In the genomic region with DNA sequence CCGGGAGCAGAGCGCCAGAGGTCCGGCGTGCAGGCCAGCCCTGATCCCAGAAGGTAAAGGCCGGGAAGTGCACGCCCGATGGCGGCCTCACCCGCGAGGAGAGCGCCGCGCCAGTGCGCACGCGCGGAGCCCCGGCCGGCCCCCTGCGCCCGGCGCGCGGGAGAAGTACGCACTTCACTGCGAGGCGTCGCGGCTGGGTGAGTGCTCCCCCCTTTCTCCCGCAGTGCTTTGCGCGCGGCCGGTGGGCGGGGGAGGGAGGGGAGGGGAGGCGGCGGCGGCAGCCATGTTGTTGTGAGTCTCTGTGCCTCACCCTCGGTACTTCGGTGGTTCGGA, we compare ENCODE assay signal across 8 mouse cellular contexts. TPM values are rescaled to one million over a fixed set of nuclear protein-coding genes. Genes with fewer than 3 reads are reported as not detected.
A peak's percentile ranks its signal among the peaks of the same experiment; 100 is the strongest.
DNase-seq lines count a peak whose midpoint lies in the region; ATAC-seq and TF ChIP-seq lines count a peak whose summit lies in the region.

A gene (plus strand): TSS at position 161 of the 333 bp plus-strand sequence.

- peak within 1 kb of the TSS; percentile 99 for H3K9ac ChIP-seq in ES-Bruce4 (ENCODE audit: low read depth, poor library complexity, severe bottlenecking)
- peak within 1 kb of the TSS; percentile 98 for H3K9ac ChIP-seq in forebrain, embryonic 14.5 days (ENCODE audit: low read length)
- H3K9ac ChIP-seq in neural tube, embryonic 15.5 days (replicated peaks): peak within 1 kb of the TSS; percentile 98

- peak within 1 kb of the TSS; percentile 100 for H3K4me3 ChIP-seq in ES-Bruce4 (ENCODE audit: low read depth, low read length)
- H3K4me3 ChIP-seq in forebrain, embryonic 14.5 days (ENCODE audit: low read depth, low read length): peak within 1 kb of the TSS; percentile 91
- H3K4me3 ChIP-seq in neural tube, embryonic 15.5 days (replicated peaks): peak within 1 kb of the TSS; percentile 88

- peaks cover 2% of the 10 kb centered on the region for H3K4me1 ChIP-seq in ES-Bruce4 (ENCODE audit: control insufficient read depth, insufficient read depth, low read length)
- H3K4me1 ChIP-seq in forebrain, embryonic 14.5 days (ENCODE audit: control insufficient read depth, insufficient read depth, low read length): peaks cover 25% of the 10 kb centered on the region
- H3K4me1 ChIP-seq in neural tube, embryonic 15.5 days: peaks cover 26% of the 10 kb centered on the region

- WGBS in forebrain, embryonic 14.5 days: 0% methylated on average over 21 of the region's 41 CpGs
- WGBS in neural tube, embryonic 15.5 days: under 1% methylated on average over 33 of the region's 41 CpGs

- intact Hi-C loops in heart, postnatal 14 days (cut with DNase I): loop anchor here (5.0 kb wide), 1 partner anchor 37 kb away; no protein-coding TSS in a partner anchor

- no peaks in the 10 kb centered on the region for H3K9me3 ChIP-seq in ES-Bruce4 (replicated peaks; ENCODE audit: control insufficient read depth, insufficient read depth, low read length, poor library complexity, severe bottlenecking)
- H3K9me3 ChIP-seq in forebrain, embryonic 14.5 days (replicated peaks; ENCODE audit: control insufficient read depth, low read length): no peaks in the 10 kb centered on the region
- H3K9me3 ChIP-seq in neural tube, embryonic 15.5 days (replicated peaks): no peaks in the 10 kb centered on the region

- TF ChIP-seq CTCF in ES-Bruce4 (IDR thresholded peaks at IDR 0.05; ENCODE audit: low read depth, low read length): no peak

- H3K27me3 ChIP-seq in ES-Bruce4 (ENCODE audit: control insufficient read depth, insufficient read depth, low read length, poor library complexity, severe bottlenecking): no peaks in the 10 kb centered on the region
- H3K27me3 ChIP-seq in forebrain, embryonic 14.5 days (replicated peaks; ENCODE audit: control insufficient read depth, insufficient read depth, low read length): no peaks in the 10 kb centered on the region
- no peaks in the 10 kb centered on the region for H3K27me3 ChIP-seq in neural tube, embryonic 15.5 days (replicated peaks)

- peak within 1 kb of the TSS; percentile 67 for H3K4me2 ChIP-seq in forebrain, embryonic 14.5 days (ENCODE audit: low read length)
- H3K4me2 ChIP-seq in neural tube, embryonic 15.5 days: peak within 1 kb of the TSS; percentile 69

- peak; percentile 97 for DNase-seq in forebrain, embryonic 14.5 days (ENCODE audit: low spot score)
- peak; percentile 95 to 98 for DNase-seq in heart, postnatal 14 days
- DNase-seq in layer of hippocampus, adult 11-12 months (ENCODE audit: low spot score): peak; percentile 91
- peak; percentile 91 to 94 for DNase-seq in lung, adult 18-20 months
- DNase-seq in testis, postnatal 14 days (ENCODE audit: low spot score): peak; percentile 94

- TF ChIP-seq EP300 in ES-Bruce4 (IDR thresholded peaks at IDR 0.05; ENCODE audit: insufficient read depth, low read depth, low read length): no peak

- H3K36me3 ChIP-seq in ES-Bruce4 (ENCODE audit: control insufficient read depth, insufficient read depth, low read length, poor library complexity, severe bottlenecking): peaks cover 9% of the 10 kb centered on the region
- no peaks in the 10 kb centered on the region for H3K36me3 ChIP-seq in forebrain, embryonic 14.5 days (ENCODE audit: control insufficient read depth, insufficient read depth, low read length)
- no peaks in the 10 kb centered on the region for H3K36me3 ChIP-seq in neural tube, embryonic 15.5 days

- H3K27ac ChIP-seq in ES-Bruce4 (ENCODE audit: insufficient read depth, low read length): peak within 1 kb of the TSS; percentile 93
- H3K27ac ChIP-seq in forebrain, embryonic 14.5 days (ENCODE audit: low read depth, low read length): peak within 1 kb of the TSS; percentile 98
- H3K27ac ChIP-seq in neural tube, embryonic 15.5 days (replicated peaks): peak within 1 kb of the TSS; percentile 99

- ATAC-seq in cerebellum, adult (ENCODE audit: insufficient number of reproducible peaks, low FRiP score, low TSS enrichment): peak; percentile 98
- peak; percentile 96 for ATAC-seq in forebrain, embryonic 14.5 days
- peak; percentile 96 for ATAC-seq in neural tube, embryonic 15.5 days (ENCODE audit: low FRiP score)

- peak; percentile 75 for TF ChIP-seq POLR2A in ES-Bruce4 (IDR thresholded peaks at IDR 0.05; ENCODE audit: insufficient read depth, low read length)

RNA-seq across cellular contexts. Expression of the gene that starts here (rescaled TPM):
- polyA plus RNA-seq in ES-Bruce4 (2011; ENCODE audit: insufficient read depth, insufficient read length, low read depth, missing spikeins): 204 and 210 TPM in 2 replicates
- 70.6 and 74.9 TPM in 2 replicates for polyA plus RNA-seq in forebrain, embryonic 14.5 days (2014; fragmentation: Nextera tagmentation; extraction: Ambion mirVana)
- total RNA-seq in heart, postnatal 14 days (2021): 100 to 1,000 TPM; 122 to 133 TPM
- polyA plus RNA-seq in neural tube, embryonic 15.5 days (2015; fragmentation: Nextera tagmentation; extraction: Ambion mirVana): 40.4 and 43.8 TPM in 2 replicates

Comparison
In these comparisons a context has a peak if more than half of its experiments do, and no peak if none do; other contexts are left out.
1. Peak in every context shown above with its lines: DNase-seq, ATAC-seq, H3K4me3 ChIP-seq and H3K27ac ChIP-seq.